Mouse (Mus musculus): ENCODE measurements around the gene Galnt13. TPM values are rescaled to one million over a fixed set of nuclear protein-coding genes. Genes with fewer than 3 reads are reported as not detected.

Galnt13 gene
- polyA plus RNA-seq, 1 experiment: not detected

GRCm38 (mm10) chr2:55101279-55101678, 665.2 kb downstream of the Galnt13 start:
- Histone ChIP-seq H3K4me1 (ENCODE audit: control insufficient read depth, insufficient read depth, insufficient read length) (no peaks in the 10 kb centered on the region), H3K27ac (ENCODE audit: insufficient read depth, low read length) (no peak overlapping the region), H3K36me3 (ENCODE audit: control insufficient read depth, insufficient read depth, low read length) (no peaks in the 10 kb centered on the region), H3K27me3 (ENCODE audit: control insufficient read depth, insufficient read depth, low read length) (no peaks in the 10 kb centered on the region), H3K4me3 (ENCODE audit: extremely low read depth, insufficient read depth, insufficient read length) (no peak overlapping the region)
- DNase-seq (ENCODE audit: low read depth in 1 of 2, low spot score in 2 of 2): no peak
- WGBS: 58% methylated on average over 5 of the region's 5 CpGs
- no peak for TF ChIP-seq POLR2A (IDR thresholded peaks at IDR 0.05; ENCODE audit: low read depth, low read length)
- TF ChIP-seq CTCF (IDR thresholded peaks at IDR 0.05; ENCODE audit: extremely low read depth, insufficient read depth, insufficient read length, insufficient replicate concordance): no peak

- Histone ChIP-seq H3K36me3 (ENCODE audit: control insufficient read depth, insufficient read depth, low read length) (no peaks in the 10 kb centered on the region), H3K4me3 (ENCODE audit: extremely low read depth, insufficient read depth, insufficient read length) (no peak overlapping the region), H3K27me3 (ENCODE audit: control insufficient read depth, insufficient read depth, low read length) (no peaks in the 10 kb centered on the region), H3K27ac (ENCODE audit: insufficient read depth, low read length) (no peak overlapping the region), H3K4me1 (ENCODE audit: control insufficient read depth, insufficient read depth, insufficient read length) (no peaks in the 10 kb centered on the region)
- no peak for DNase-seq (ENCODE audit: low read depth in 1 of 2, low spot score in 2 of 2)
- TF ChIP-seq POLR2A (IDR thresholded peaks at IDR 0.05; ENCODE audit: low read depth, low read length) (no peak), CTCF (IDR thresholded peaks at IDR 0.05; ENCODE audit: extremely low read depth, insufficient read depth, insufficient read length, insufficient replicate concordance) (no peak)
- WGBS: 97% methylated on average over 5 of the region's 5 CpGs
Observed at GRCm38 (mm10) chr2:55103521-55103920, 667.4 kb downstream of the Galnt13 start.

GRCm38 (mm10) chr2:55107828-55108227, 671.7 kb downstream of the Galnt13 start:
- DNase-seq (ENCODE audit: low read depth in 1 of 2, low spot score in 2 of 2): no peak
- H3K27ac ChIP-seq (ENCODE audit: insufficient read depth, low read length): no peak overlapping the region
- no peaks in the 10 kb centered on the region for H3K27me3 ChIP-seq (ENCODE audit: control insufficient read depth, insufficient read depth, low read length)
- no peaks in the 10 kb centered on the region for H3K4me1 ChIP-seq (ENCODE audit: control insufficient read depth, insufficient read depth, insufficient read length)
- TF ChIP-seq POLR2A (IDR thresholded peaks at IDR 0.05; ENCODE audit: low read depth, low read length) (no peak), CTCF (IDR thresholded peaks at IDR 0.05; ENCODE audit: extremely low read depth, insufficient read depth, insufficient read length, insufficient replicate concordance) (no peak)
- no peak overlapping the region for H3K4me3 ChIP-seq (ENCODE audit: extremely low read depth, insufficient read depth, insufficient read length)
- H3K36me3 ChIP-seq (ENCODE audit: control insufficient read depth, insufficient read depth, low read length): no peaks in the 10 kb centered on the region
- 79% methylated on average over 3 of the region's 3 CpGs for WGBS

- H3K27ac ChIP-seq (ENCODE audit: insufficient read depth, low read length): no peak overlapping the region
- no peak for DNase-seq (ENCODE audit: low read depth in 1 of 2, low spot score in 2 of 2)
- no peaks in the 10 kb centered on the region for H3K4me1 ChIP-seq (ENCODE audit: control insufficient read depth, insufficient read depth, insufficient read length)
- H3K36me3 ChIP-seq (ENCODE audit: control insufficient read depth, insufficient read depth, low read length): no peaks in the 10 kb centered on the region
- H3K27me3 ChIP-seq (ENCODE audit: control insufficient read depth, insufficient read depth, low read length): no peaks in the 10 kb centered on the region
- H3K4me3 ChIP-seq (ENCODE audit: extremely low read depth, insufficient read depth, insufficient read length): no peak overlapping the region
- TF ChIP-seq POLR2A (IDR thresholded peaks at IDR 0.05; ENCODE audit: low read depth, low read length): no peak
- TF ChIP-seq CTCF (IDR thresholded peaks at IDR 0.05; ENCODE audit: extremely low read depth, insufficient read depth, insufficient read length, insufficient replicate concordance): no peak
Observed at GRCm38 (mm10) chr2:55153089-55153488, 717.0 kb downstream of the Galnt13 start.

GRCm38 (mm10) chr2:55164781-55165180, 728.7 kb downstream of the Galnt13 start:
- TF ChIP-seq POLR2A (IDR thresholded peaks at IDR 0.05; ENCODE audit: low read depth, low read length) (no peak), CTCF (IDR thresholded peaks at IDR 0.05; ENCODE audit: extremely low read depth, insufficient read depth, insufficient read length, insufficient replicate concordance) (no peak)
- no peak overlapping the region for H3K27ac ChIP-seq (ENCODE audit: insufficient read depth, low read length)
- DNase-seq (ENCODE audit: low read depth in 1 of 2, low spot score in 2 of 2): no peak
- no peaks in the 10 kb centered on the region for H3K36me3 ChIP-seq (ENCODE audit: control insufficient read depth, insufficient read depth, low read length)
- no peak overlapping the region for H3K4me3 ChIP-seq (ENCODE audit: extremely low read depth, insufficient read depth, insufficient read length)
- H3K4me1 ChIP-seq (ENCODE audit: control insufficient read depth, insufficient read depth, insufficient read length): no peaks in the 10 kb centered on the region
- no peaks in the 10 kb centered on the region for H3K27me3 ChIP-seq (ENCODE audit: control insufficient read depth, insufficient read depth, low read length)
- 64% methylated on average over 3 of the region's 3 CpGs for WGBS

Data from spleen, adult 2 months (tissue).